Mouse (Mus musculus) liver, adult 2 months (tissue): ENCODE results near the gene Myh3.
A peak's percentile ranks its signal among the peaks of the same experiment; 100 is the strongest.

Experiments used
- CTCF ChIP-seq: fragments of 200-500 bp; IDR thresholded peaks from 2 replicates; pipeline ENCODE4 v1.5.1; 2011; ENCODE audit warnings: low read depth, low read length, control low read depth
- POLR2A ChIP-seq: fragments of 200-500 bp; IDR thresholded peaks from 2 replicates; pipeline ENCODE4 v1.6.1; 2011; ENCODE audit warnings: low read length, control low read depth; ENCODE audit not compliant: insufficient read depth; ENCODE audit errors: extremely low read depth

DNA sequence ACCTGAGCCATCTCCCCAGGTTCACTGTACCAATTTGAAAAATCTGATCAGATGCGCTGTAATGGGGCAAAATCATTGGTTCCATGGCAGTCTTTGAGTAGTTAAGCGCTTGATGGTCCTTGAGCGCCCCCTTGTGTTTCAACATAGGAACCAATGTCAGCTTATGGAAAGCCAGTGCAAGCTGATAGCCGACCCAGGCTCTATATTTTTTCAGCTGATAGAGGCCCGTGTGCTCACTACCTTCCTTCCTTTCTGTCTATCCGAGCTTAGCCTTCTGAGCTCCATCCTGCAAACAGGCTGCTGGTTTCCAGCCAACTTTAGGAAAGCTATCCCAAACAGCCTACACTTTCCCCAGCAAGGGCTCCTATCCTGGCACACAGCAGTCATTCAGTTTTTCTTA, 7.4 kb downstream of the Myh3 start:
- TF ChIP-seq CTCF = peak; percentile 70
- no peak for TF ChIP-seq POLR2A
